Mouse (Mus musculus): ENCODE measurements at regions not wholly inside any gene's neighbourhood (a gene's known extent, or its start where the extent isn't known, plus 50 kb on each side); places are given as distances from the start of the nearest gene placed in this dataset.

DNA sequence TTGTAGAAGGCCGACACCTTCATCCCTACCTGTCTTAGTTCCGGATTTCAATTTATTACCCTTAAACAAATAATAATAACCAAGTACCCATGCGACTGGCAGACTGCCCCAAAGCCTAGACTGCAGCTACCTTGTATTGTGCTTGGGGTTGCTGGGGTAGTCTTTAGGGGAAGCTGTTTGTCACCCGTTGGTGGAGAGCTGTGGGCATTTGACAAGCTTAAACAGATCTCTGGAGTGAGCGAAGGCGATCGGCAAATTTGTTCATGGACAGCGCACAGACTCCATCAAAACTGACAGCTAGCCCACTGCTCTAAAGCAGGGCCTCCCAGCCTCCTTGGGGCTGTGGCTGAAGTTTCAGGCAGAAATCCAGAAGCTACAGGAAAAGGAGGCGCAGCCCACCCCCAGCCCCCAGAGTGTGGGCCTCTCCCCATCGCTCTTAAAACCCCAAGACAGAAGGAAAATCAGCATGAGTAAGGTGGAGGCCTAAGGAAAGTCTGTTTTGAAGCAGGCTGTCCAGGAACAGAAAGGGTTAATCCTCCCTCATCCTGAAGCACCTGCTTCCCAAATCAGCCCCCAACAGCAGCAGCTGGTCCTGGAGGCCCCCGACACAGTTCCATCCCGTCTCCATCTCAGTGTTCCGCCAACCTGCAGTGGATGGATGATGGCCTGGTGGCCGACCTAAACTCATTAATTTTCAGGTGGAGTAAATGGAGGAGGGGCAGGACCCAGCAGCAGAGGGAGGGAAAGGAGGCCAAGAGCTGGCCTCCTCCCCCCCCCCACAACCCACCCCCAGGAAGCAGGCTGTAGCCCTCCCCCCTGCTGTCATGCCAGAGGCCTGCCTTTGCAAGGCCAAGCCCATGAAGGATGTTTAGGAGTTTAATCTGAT is 487.2 kb downstream of the Prss52 start:
- intact Hi-C loops (cut with DNase I) = no loop called here
- DNase-seq (ENCODE audit: low spot score in 2 of 2) = peak in 1 of 2 experiments; percentile 36

DNA sequence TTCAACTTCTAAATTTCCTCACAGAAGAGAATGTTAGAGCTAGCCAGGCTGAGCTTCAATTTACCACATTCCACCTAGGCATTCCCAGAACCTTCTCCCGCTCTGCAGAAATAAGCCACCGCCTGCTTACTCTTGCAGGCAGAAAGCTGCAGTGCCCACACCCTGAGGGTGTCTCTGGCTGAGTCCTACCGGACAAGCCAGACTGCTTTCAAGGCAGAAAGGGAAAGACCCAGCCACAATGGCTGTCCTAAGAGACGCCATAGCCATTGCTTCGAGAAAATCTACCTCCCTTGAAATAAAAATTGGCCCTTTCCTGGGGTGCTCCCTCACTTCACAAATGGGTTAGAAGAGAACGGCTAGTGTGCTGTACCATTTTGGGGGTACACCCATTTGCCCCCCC is 488.1 kb downstream of the Prss52 start:
- intact Hi-C loops (cut with DNase I) = no loop called here
- DNase-seq (ENCODE audit: low spot score in 2 of 2) = peak in 1 of 2 experiments; percentile 38

DNA sequence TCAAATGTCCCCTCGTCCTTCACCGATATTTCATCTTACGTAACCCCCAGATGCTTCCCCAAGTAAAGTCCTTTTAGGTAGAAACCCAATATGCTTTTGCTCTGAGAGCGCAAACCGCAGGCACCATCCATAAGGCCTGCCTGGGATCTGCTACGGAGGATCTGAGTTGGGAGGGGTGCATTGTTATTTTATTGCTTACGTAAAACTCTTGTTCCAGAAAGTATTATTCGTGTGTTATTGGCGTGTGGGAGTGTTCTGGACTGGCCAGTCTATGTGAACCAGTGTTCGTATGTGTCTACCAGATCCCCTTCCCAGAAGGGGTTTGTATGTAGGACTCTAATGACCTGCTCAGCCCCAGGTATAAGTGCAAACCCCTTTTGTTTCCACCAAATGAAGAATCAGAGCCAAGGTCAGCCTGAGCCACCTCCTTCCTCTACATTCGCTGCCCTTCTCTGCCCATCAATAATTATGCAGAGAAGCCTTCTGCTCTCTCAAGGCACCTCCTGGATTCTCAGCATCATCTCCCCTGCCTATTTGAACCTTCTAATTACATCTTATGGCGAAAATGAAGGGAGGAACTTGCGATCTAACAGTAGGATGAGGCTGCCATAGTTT is 488.7 kb downstream of the Prss52 start:
- DNase-seq (ENCODE audit: low spot score in 2 of 2) = peak in 1 of 2 experiments; percentile 24

DNA sequence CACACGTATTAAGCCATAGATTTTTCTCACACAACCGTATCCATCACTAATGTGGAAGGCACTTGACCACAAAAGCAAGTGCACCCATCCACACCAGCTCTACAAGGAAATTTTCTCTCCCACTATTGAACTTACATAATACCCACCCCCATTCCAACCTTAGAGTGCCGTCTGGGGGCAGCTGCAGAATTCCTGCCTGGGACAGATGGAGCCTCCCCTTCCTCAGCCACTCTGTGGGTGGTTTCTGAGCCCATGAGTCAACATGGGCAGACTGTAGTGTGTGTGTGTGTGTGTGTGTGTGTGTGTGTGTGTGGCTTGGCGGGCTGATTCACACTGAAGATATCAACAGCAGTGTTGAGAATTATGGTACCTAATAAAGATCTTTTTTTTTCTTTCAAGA is 489.5 kb downstream of the Prss52 start:
- intact Hi-C loops (cut with DNase I) = no loop called here
- DNase-seq (ENCODE audit: low spot score in 2 of 2) = peak; percentile 80 to 82

More for the DNA sequence above, 488.7 kb downstream of the Prss52 start:
- intact Hi-C loops (cut with DNase I) = no loop called here

DNA sequence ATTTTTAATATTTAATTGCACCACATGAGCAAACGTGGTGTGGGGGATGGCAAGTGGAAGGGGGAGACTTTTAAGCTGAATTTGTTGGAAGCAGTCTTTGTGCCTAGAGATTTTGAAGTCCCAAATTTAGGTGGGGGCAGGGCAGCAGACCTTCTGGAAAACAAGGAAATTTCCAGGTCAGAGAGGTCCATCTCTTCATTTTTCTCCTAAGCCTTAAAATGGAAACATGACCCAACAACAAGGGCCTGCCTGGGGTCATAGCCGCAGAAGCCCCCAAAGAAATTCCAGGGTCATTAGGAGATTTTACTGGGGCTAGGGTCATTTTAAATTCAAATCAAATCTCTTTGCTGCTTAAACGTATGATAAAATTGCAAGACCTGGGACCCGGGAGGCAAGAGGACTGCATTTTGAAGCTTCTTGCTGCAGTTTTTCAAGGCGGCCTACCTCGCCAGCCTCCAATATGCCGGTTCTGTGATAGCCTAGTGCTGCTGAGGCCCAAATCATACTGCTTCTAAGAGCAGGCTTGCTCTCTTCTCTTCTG is 490.0 kb downstream of the Prss52 start:
- intact Hi-C loops (cut with DNase I) = no loop called here
- DNase-seq (ENCODE audit: low spot score in 2 of 2) = peak; percentile 53 to 59

DNA sequence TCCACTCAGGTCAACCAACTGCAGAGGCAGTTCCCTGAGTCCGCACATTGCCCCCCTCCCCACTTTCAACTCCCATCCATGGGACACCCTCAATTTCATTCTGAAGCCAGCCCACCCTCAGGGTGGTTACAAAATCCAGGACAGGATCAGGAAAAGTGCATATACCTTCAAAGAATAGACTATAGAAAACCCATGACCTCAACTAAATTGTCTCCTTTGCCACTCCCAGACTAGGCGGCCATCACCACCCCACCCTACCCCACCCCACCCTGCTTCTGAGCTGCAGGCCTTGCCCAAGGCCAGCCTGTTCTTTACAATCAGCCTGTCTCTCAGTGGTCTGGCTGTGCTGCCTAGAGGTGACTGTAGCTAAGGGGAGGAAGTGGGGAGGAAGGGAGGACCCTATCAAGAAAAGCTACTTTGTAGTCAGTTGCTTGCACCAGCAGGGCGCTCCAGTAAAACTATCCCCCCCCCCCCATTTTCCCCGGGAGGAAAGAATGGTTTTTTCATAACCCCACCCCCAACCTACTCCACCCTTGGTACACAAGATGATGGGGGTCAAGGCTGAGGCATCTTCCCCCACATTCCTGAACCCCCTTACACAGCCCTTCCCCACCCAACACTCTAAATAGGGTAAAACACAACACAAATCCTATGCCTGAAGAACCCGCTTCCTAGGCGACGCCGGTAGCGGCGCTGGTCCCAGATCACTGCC is 490.9 kb downstream of the Prss52 start:
- intact Hi-C loops (cut with DNase I) = no loop called here
- no peak for DNase-seq (ENCODE audit: low spot score in 2 of 2)

DNA sequence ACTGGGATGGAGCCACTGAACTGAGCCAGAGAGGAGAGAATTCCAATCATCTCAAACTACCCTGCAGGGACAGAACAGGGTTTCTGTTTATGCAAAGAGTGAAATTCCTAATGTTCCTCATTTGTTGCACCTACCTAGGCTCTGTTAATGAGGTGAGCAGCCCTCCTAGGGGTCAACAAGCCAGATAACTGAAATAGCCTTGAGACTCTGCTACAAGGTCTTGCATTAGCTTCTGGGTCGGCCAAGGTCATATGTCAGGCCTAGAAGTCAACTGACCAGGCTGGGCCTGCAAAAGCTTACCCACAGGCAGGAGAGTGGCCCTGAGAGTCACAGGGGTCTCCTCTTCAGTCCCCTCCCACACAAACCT is 491.4 kb downstream of the Prss52 start:
- intact Hi-C loops (cut with DNase I) = no loop called here
- DNase-seq (ENCODE audit: low spot score in 2 of 2) = peak in 1 of 2 experiments; percentile 5

DNA sequence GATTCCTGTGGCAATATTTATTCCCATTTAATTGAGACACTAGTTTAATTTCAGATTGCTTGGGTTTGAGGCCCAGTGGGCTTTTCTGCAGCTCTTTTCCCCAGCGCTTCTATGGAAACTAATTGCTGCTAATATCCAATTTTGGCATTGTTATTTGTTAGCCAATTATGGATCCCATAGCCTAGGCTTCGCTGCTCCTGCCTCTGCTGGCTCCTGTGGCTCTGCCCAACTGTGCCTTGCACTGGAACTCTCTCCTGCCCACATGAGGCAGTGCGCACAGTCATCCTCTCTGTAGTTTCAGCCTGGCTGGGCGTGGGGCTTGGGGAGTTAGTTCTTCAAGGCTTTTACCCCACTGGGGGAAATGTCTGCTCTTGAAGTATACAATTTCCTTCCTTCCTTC is 491.8 kb downstream of the Prss52 start:
- intact Hi-C loops (cut with DNase I) = no loop called here

DNA sequence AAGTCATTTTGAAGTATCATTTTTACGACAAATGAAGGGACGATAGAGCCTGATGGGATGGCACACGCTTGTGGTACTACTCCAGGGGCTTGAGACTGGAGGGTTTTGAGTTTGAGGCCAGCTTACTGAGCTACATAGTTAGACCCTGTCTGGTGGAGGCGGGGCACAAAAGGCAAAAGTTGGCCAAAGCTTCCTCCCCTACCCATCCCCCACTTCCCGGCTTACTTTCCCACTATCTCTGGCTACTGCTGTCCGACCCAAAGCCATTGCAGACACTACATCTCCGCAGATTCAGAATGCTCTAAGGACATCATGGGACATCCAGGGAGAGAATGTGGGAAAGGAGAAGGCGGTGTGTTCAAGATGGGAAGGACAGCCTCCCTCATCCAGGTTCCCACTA is 493.1 kb downstream of the Prss52 start:
- intact Hi-C loops (cut with DNase I) = no loop called here
- no peak for DNase-seq (ENCODE audit: low spot score in 2 of 2)

More for the DNA sequence above, 491.8 kb downstream of the Prss52 start:
- DNase-seq (ENCODE audit: low spot score in 2 of 2) = no peak

Small RNA genes in the stretch of these regions (microRNA-seq; reads per million reads assigned to microRNA genes)
- gene Mir124a-1 = 2.5 reads per million, percentile 3 among the genes with 10 or more reads in this experiment
- 6.1 reads per million, percentile 21 among the genes with 10 or more reads in this experiment for gene Mir3078
